ENCODE assay signal across 8 mouse cellular contexts in the genomic region with DNA sequence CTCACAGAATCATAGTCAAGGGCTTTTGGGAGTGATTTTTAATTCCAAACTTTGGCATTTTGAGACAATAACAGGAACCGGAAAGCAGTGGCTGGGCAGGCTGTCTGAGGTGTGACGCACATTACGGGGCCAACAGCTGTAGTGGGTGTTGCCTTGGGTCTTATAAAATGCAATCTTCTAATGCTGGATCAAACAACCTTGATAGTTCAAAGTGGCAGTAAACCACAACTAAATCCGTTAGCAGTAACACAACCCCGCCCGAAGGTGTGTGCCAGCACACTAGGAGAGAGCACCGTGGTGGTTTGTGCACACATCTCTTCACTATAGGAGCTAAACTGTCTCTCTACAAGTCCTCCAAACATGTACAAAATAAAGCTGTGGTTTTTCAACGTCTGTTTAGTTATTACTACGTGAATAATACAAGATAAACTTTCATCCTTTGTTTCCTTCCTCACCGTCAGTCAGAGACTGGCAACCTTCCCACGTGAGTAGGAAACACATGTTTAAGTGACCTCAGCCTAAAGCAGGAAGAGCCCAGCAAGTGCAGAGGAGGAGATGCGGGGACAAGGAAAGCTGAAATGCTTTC.
DNase-seq lines count a peak whose midpoint lies in the region; ATAC-seq and TF ChIP-seq lines count a peak whose summit lies in the region.

No protein-coding gene starts in this region.

- 0 out of 2 replicates have a peak, but pooled peaks cover 3% of the 10 kb centered on the region for H3K27me3 ChIP-seq in embryonic facial prominence, embryonic 14.5 days (replicated peaks; ENCODE audit: control insufficient read depth, insufficient read depth, low read length)
- no peaks in the 10 kb centered on the region for H3K27me3 ChIP-seq in intestine, postnatal 0 days (replicated peaks; ENCODE audit: control insufficient read depth, insufficient read depth, low read length)
- H3K27me3 ChIP-seq in liver, postnatal 0 days (ENCODE audit: insufficient read depth, low read length): no peaks in the 10 kb centered on the region
- H3K27me3 ChIP-seq in stomach, embryonic 15.5 days (replicated peaks): no peaks in the 10 kb centered on the region
- no peaks in the 10 kb centered on the region for H3K27me3 ChIP-seq in midbrain, embryonic 16.5 days (ENCODE audit: control insufficient read depth, insufficient read depth, low read depth, low read length)

- no peak for TF ChIP-seq CTCF in intestine, postnatal 0 days (IDR thresholded peaks at IDR 0.05; ENCODE audit: low read depth)
- no peak for TF ChIP-seq CTCF in liver, postnatal 0 days (IDR thresholded peaks at IDR 0.05; ENCODE audit: low read depth)

- no peak overlapping the region for H3K4me3 ChIP-seq in embryonic facial prominence, embryonic 14.5 days (ENCODE audit: low read depth, low read length)
- H3K4me3 ChIP-seq in intestine, postnatal 0 days (ENCODE audit: low read depth, low read length): no peak overlapping the region
- no peak overlapping the region for H3K4me3 ChIP-seq in liver, postnatal 0 days (ENCODE audit: low read depth, low read length)
- no peak overlapping the region for H3K4me3 ChIP-seq in stomach, embryonic 15.5 days (replicated peaks)
- no peak overlapping the region for H3K4me3 ChIP-seq in midbrain, embryonic 16.5 days (ENCODE audit: low read depth, low read length)

- H3K9ac ChIP-seq in embryonic facial prominence, embryonic 14.5 days (ENCODE audit: low read depth, low read length): no peak overlapping the region
- H3K9ac ChIP-seq in intestine, postnatal 0 days (ENCODE audit: low read depth, low read length): no peak overlapping the region
- no peak overlapping the region for H3K9ac ChIP-seq in liver, postnatal 0 days (replicated peaks)
- H3K9ac ChIP-seq in stomach, embryonic 15.5 days: no peak overlapping the region
- no peak overlapping the region for H3K9ac ChIP-seq in midbrain, embryonic 16.5 days (ENCODE audit: low read depth, low read length)

- DNase-seq in MEL-GATA-1-ER (ENCODE audit: extremely low read depth, low read depth): peak; percentile 83
- DNase-seq in embryonic facial prominence, embryonic 14.5 days (ENCODE audit: low spot score): peak; percentile 40
- DNase-seq in liver, postnatal 0 days: peak; percentile 30
- no peak for DNase-seq in cerebellum, postnatal 36 days
- DNase-seq in cerebellum, postnatal 10 days: no peak

- H3K36me3 ChIP-seq in embryonic facial prominence, embryonic 14.5 days (ENCODE audit: control insufficient read depth, insufficient read depth, low read length): no peaks in the 10 kb centered on the region
- H3K36me3 ChIP-seq in intestine, postnatal 0 days (ENCODE audit: control insufficient read depth, insufficient read depth): no peaks in the 10 kb centered on the region
- H3K36me3 ChIP-seq in liver, postnatal 0 days (replicated peaks; ENCODE audit: insufficient read depth, low read length): no peaks in the 10 kb centered on the region
- no peaks in the 10 kb centered on the region for H3K36me3 ChIP-seq in stomach, embryonic 15.5 days
- H3K36me3 ChIP-seq in midbrain, embryonic 16.5 days (ENCODE audit: control insufficient read depth, insufficient read depth, low read length): no peaks in the 10 kb centered on the region

- TF ChIP-seq EP300 in liver, postnatal 0 days (IDR thresholded peaks at IDR 0.05; ENCODE audit: low read depth): peak; percentile 27; the same call in 1 of the 2 replicates

- WGBS in embryonic facial prominence, embryonic 14.5 days: 55% methylated on average over 12 of the region's 12 CpGs
- WGBS in intestine, postnatal 0 days: 45% methylated on average over 12 of the region's 12 CpGs
- WGBS in liver, postnatal 0 days (ENCODE audit: insufficient replicate concordance): 24% methylated on average over 12 of the region's 12 CpGs
- 41% methylated on average over 12 of the region's 12 CpGs for WGBS in stomach, embryonic 15.5 days
- 81% methylated on average over 12 of the region's 12 CpGs for WGBS in midbrain, embryonic 16.5 days

- H3K9me3 ChIP-seq in embryonic facial prominence, embryonic 14.5 days (ENCODE audit: control insufficient read depth, low read length): no peaks in the 10 kb centered on the region
- no peaks in the 10 kb centered on the region for H3K9me3 ChIP-seq in intestine, postnatal 0 days (ENCODE audit: control insufficient read depth)
- H3K9me3 ChIP-seq in liver, postnatal 0 days (ENCODE audit: low read length): no peaks in the 10 kb centered on the region
- H3K9me3 ChIP-seq in stomach, embryonic 15.5 days: no peaks in the 10 kb centered on the region
- no peaks in the 10 kb centered on the region for H3K9me3 ChIP-seq in midbrain, embryonic 16.5 days (replicated peaks; ENCODE audit: control insufficient read depth, low read length, poor library complexity, severe bottlenecking)

- H3K27ac ChIP-seq in embryonic facial prominence, embryonic 14.5 days (replicated peaks; ENCODE audit: low read depth, low read length): peak overlapping the region; percentile 61
- H3K27ac ChIP-seq in intestine, postnatal 0 days (ENCODE audit: low read depth, low read length): peak overlapping the region; percentile 28; the same call in 1 of the 2 replicates
- H3K27ac ChIP-seq in liver, postnatal 0 days (ENCODE audit: low read depth): peak overlapping the region; percentile 62
- H3K27ac ChIP-seq in stomach, embryonic 15.5 days: peak overlapping the region; percentile 19; the same call in 1 of the 2 replicates
- no peak overlapping the region for H3K27ac ChIP-seq in midbrain, embryonic 16.5 days (ENCODE audit: low read length)

- ATAC-seq in embryonic facial prominence, embryonic 14.5 days (ENCODE audit: low read depth): peak; percentile 34; the same call in 1 of the 2 replicates
- ATAC-seq in intestine, postnatal 0 days: no peak
- peak; percentile 81 for ATAC-seq in liver, postnatal 0 days
- peak; percentile 58; the same call in 1 of the 2 replicates for ATAC-seq in stomach, embryonic 15.5 days (ENCODE audit: insufficient read depth, low FRiP score, low read depth)
- no peak for ATAC-seq in midbrain, embryonic 16.5 days

- H3K4me2 ChIP-seq in embryonic facial prominence, embryonic 14.5 days (ENCODE audit: low read depth, low read length): no peak overlapping the region
- H3K4me2 ChIP-seq in intestine, postnatal 0 days (replicated peaks; ENCODE audit: low read depth): no peak overlapping the region
- H3K4me2 ChIP-seq in liver, postnatal 0 days (ENCODE audit: low read depth, low read length): peak overlapping the region; percentile 43
- no peak overlapping the region for H3K4me2 ChIP-seq in stomach, embryonic 15.5 days
- no peak overlapping the region for H3K4me2 ChIP-seq in midbrain, embryonic 16.5 days (ENCODE audit: low read length)

- H3K4me1 ChIP-seq in embryonic facial prominence, embryonic 14.5 days (ENCODE audit: control insufficient read depth, insufficient read depth, low read length): peaks cover 21% of the 10 kb centered on the region
- no peaks in the 10 kb centered on the region for H3K4me1 ChIP-seq in intestine, postnatal 0 days (replicated peaks; ENCODE audit: control insufficient read depth, insufficient read depth, low read length)
- peaks cover 15% of the 10 kb centered on the region for H3K4me1 ChIP-seq in liver, postnatal 0 days (ENCODE audit: insufficient read depth)
- H3K4me1 ChIP-seq in stomach, embryonic 15.5 days: no peaks in the 10 kb centered on the region
- no peaks in the 10 kb centered on the region for H3K4me1 ChIP-seq in midbrain, embryonic 16.5 days (ENCODE audit: control insufficient read depth, insufficient read depth, low read length)

Comparison
In these comparisons a context has a peak if more than half of its experiments do, and no peak if none do; other contexts are left out.
1. DNase-seq: peak in MEL-GATA-1-ER (single experiment), embryonic facial prominence, embryonic 14.5 days (single experiment) and liver, postnatal 0 days (single experiment); none in cerebellum, postnatal 36 days (0 of 2) and cerebellum, postnatal 10 days (0 of 2).
2. ATAC-seq: peak in embryonic facial prominence, embryonic 14.5 days (single experiment), liver, postnatal 0 days (single experiment) and stomach, embryonic 15.5 days (single experiment); none in intestine, postnatal 0 days (single experiment) and midbrain, embryonic 16.5 days (single experiment).